11 mouse cellular contexts compared by ENCODE assay signal in genomic region chr9:65153331-65153711, GRCm38 (mm10). TPM values are rescaled to one million over a fixed set of nuclear protein-coding genes. Genes with fewer than 3 reads are reported as not detected.
A peak's percentile ranks its signal among the peaks of the same experiment; 100 is the strongest.
DNase-seq lines count a peak whose midpoint lies in the region; ATAC-seq and TF ChIP-seq lines count a peak whose summit lies in the region.
"Had no signal": no experiment of that assay in that cellular context is flagged by ENCODE, and none has a peak within 500 bp of the region (broad histone marks: within the 10 kb centered on the region; RNA-seq: fewer than 3 reads in every experiment).

No protein-coding gene starts in this region.

- intact Hi-C loops in heart, adult 2 months (cut with DNase I): no loop called here

- no peaks in the 10 kb centered on the region for H3K79me2 ChIP-seq in heart, adult 2 months (replicated peaks; ENCODE audit: control insufficient read depth, insufficient read depth, low read length)

- H3K27ac ChIP-seq in heart, embryonic 13.5 days (replicated peaks): 0 out of 2 replicates have a peak overlapping the region, but pooled peaks have one; percentile 15
- H3K27ac ChIP-seq in heart, adult 2 months: no peak overlapping the region
- peak overlapping the region; percentile 80 for H3K27ac ChIP-seq in forebrain, embryonic 16.5 days (ENCODE audit: low read length)
- H3K27ac ChIP-seq in kidney, postnatal 0 days: peak overlapping the region; percentile 47
- H3K27ac ChIP-seq in neural tube, embryonic 11.5 days (ENCODE audit: low read depth, low read length): peak overlapping the region; percentile 95

- H3K4me2 ChIP-seq in heart, embryonic 13.5 days: no peak overlapping the region
- H3K4me2 ChIP-seq in forebrain, embryonic 16.5 days (ENCODE audit: low read length): no peak overlapping the region
- no peak overlapping the region for H3K4me2 ChIP-seq in kidney, postnatal 0 days (ENCODE audit: low read length)
- H3K4me2 ChIP-seq in neural tube, embryonic 11.5 days (ENCODE audit: low read depth): peak overlapping the region; percentile 20; the same call in 1 of the 2 replicates

- H3K36me3 ChIP-seq in heart, embryonic 13.5 days: no peaks in the 10 kb centered on the region
- no peaks in the 10 kb centered on the region for H3K36me3 ChIP-seq in heart, adult 2 months (ENCODE audit: control insufficient read depth, insufficient read depth, low read length)
- peaks cover 3% of the 10 kb centered on the region; the same call in 1 of the 2 replicates for H3K36me3 ChIP-seq in forebrain, embryonic 16.5 days (ENCODE audit: control insufficient read depth, insufficient read depth)
- H3K36me3 ChIP-seq in kidney, postnatal 0 days (ENCODE audit: insufficient read depth, low read length): no peaks in the 10 kb centered on the region
- peaks cover 4% of the 10 kb centered on the region; the same call in 1 of the 2 replicates for H3K36me3 ChIP-seq in neural tube, embryonic 11.5 days (ENCODE audit: control insufficient read depth, insufficient read depth, low read length)

- no peak for ATAC-seq in heart, embryonic 13.5 days (ENCODE audit: extremely low read depth, insufficient number of reproducible peaks, low FRiP score, low TSS enrichment)
- peak; percentile 69 for ATAC-seq in forebrain, embryonic 16.5 days
- ATAC-seq in kidney, postnatal 0 days (replicated peaks; ENCODE audit: low FRiP score, low read depth): peak; percentile 35; the same call in 1 of the 2 replicates
- peak; percentile 84 for ATAC-seq in neural tube, embryonic 11.5 days (ENCODE audit: insufficient read depth, low FRiP score, low TSS enrichment)

- no peaks in the 10 kb centered on the region for H3K9me3 ChIP-seq in heart, embryonic 13.5 days
- no peaks in the 10 kb centered on the region for H3K9me3 ChIP-seq in forebrain, embryonic 16.5 days (ENCODE audit: control insufficient read depth, low read length)
- no peaks in the 10 kb centered on the region for H3K9me3 ChIP-seq in kidney, postnatal 0 days (replicated peaks; ENCODE audit: low read length)
- no peaks in the 10 kb centered on the region for H3K9me3 ChIP-seq in neural tube, embryonic 11.5 days (ENCODE audit: control insufficient read depth, low read length)
- H3K9me3 ChIP-seq: megakaryocyte, embryonic 14.5 days had no signal

- 14% methylated on average over 5 of the region's 5 CpGs for WGBS in heart, embryonic 13.5 days
- WGBS in heart, adult 2 months: 56% methylated on average over 5 of the region's 5 CpGs
- 1% methylated on average over 5 of the region's 5 CpGs for WGBS in forebrain, embryonic 16.5 days
- 29% methylated on average over 5 of the region's 5 CpGs for WGBS in kidney, postnatal 0 days
- 2% methylated on average over 5 of the region's 5 CpGs for WGBS in neural tube, embryonic 11.5 days

- H3K4me3 ChIP-seq in heart, embryonic 13.5 days: no peak overlapping the region
- H3K4me3 ChIP-seq in heart, adult 2 months: no peak overlapping the region
- no peak overlapping the region for H3K4me3 ChIP-seq in forebrain, embryonic 16.5 days (replicated peaks; ENCODE audit: low read length)
- no peak overlapping the region for H3K4me3 ChIP-seq in kidney, postnatal 0 days (replicated peaks; ENCODE audit: low read depth, low read length)
- no peak overlapping the region for H3K4me3 ChIP-seq in neural tube, embryonic 11.5 days (ENCODE audit: low read depth, low read length)
- H3K4me3 ChIP-seq: megakaryocyte, embryonic 14.5 days had no signal

- no peak for DNase-seq in heart, adult 2 months
- no peak for DNase-seq in kidney, postnatal 0 days (ENCODE audit: low spot score)
- DNase-seq in neural tube, embryonic 11.5 days (ENCODE audit: low spot score): peak; percentile 79
- no peak for DNase-seq in right cerebral cortex, postnatal 14 days
- DNase-seq in ovary, postnatal 10 days (ENCODE audit: low spot score): no peak
- DNase-seq in natural killer cell, adult 2 months (ENCODE audit: low spot score in 2 of 2): no peak
- DNase-seq: cerebellum, adult 18-20 months; layer of hippocampus, adult 9-11 months had no signal

- H3K27me3 ChIP-seq in heart, embryonic 13.5 days (replicated peaks): 0 out of 2 replicates have a peak, but pooled peaks cover 4% of the 10 kb centered on the region
- no peaks in the 10 kb centered on the region; the same call in 1 of the 2 replicates for H3K27me3 ChIP-seq in heart, adult 2 months (ENCODE audit: control insufficient read depth, insufficient read depth, low read length)
- no peaks in the 10 kb centered on the region for H3K27me3 ChIP-seq in forebrain, embryonic 16.5 days (replicated peaks; ENCODE audit: control insufficient read depth, insufficient read depth, low read length)
- H3K27me3 ChIP-seq in kidney, postnatal 0 days (ENCODE audit: insufficient read depth, low read length): no peaks in the 10 kb centered on the region
- H3K27me3 ChIP-seq in neural tube, embryonic 11.5 days (ENCODE audit: control insufficient read depth, insufficient read depth, low read length): no peaks in the 10 kb centered on the region

- no peak for TF ChIP-seq CTCF in heart, adult 2 months (IDR thresholded peaks at IDR 0.05)
- TF ChIP-seq CTCF in kidney, postnatal 0 days (IDR thresholded peaks at IDR 0.05; ENCODE audit: low read depth): no peak

- TF ChIP-seq POLR2A in heart, adult 2 months (IDR thresholded peaks at IDR 0.05; ENCODE audit: insufficient read depth, low read depth, low read length): no peak

- H3K9ac ChIP-seq in heart, embryonic 13.5 days: peak overlapping the region; percentile 44; the same call in 1 of the 2 replicates
- H3K9ac ChIP-seq in heart, adult 2 months (ENCODE audit: low read depth, low read length): no peak overlapping the region
- H3K9ac ChIP-seq in forebrain, embryonic 16.5 days (replicated peaks; ENCODE audit: low read depth, low read length): peak overlapping the region; percentile 30
- 0 out of 2 replicates have a peak overlapping the region, but pooled peaks have one; percentile 23 for H3K9ac ChIP-seq in kidney, postnatal 0 days (ENCODE audit: low read depth, low read length)
- peak overlapping the region; percentile 60 for H3K9ac ChIP-seq in neural tube, embryonic 11.5 days (ENCODE audit: low read length)

- H3K4me1 ChIP-seq in heart, embryonic 13.5 days: peaks cover 41% of the 10 kb centered on the region
- no peaks in the 10 kb centered on the region for H3K4me1 ChIP-seq in heart, adult 2 months (ENCODE audit: control insufficient read depth, insufficient read depth, low read length)
- H3K4me1 ChIP-seq in forebrain, embryonic 16.5 days (replicated peaks; ENCODE audit: control insufficient read depth, insufficient read depth, low read length): peaks cover 27% of the 10 kb centered on the region
- H3K4me1 ChIP-seq in kidney, postnatal 0 days (replicated peaks; ENCODE audit: insufficient read depth, low read length): peaks cover 36% of the 10 kb centered on the region
- H3K4me1 ChIP-seq in neural tube, embryonic 11.5 days (ENCODE audit: control insufficient read depth, insufficient read depth, low read length): peaks cover 61% of the 10 kb centered on the region

- TF ChIP-seq EP300 in heart, adult 2 months (IDR thresholded peaks at IDR 0.05; ENCODE audit: insufficient read depth, low read depth, low read length): no peak

RNA-seq across cellular contexts. Expression of gene Igdcc3, which starts 12.3 kb away (rescaled TPM):
- 0.88 and 0.98 TPM in 2 replicates for polyA plus RNA-seq in heart, embryonic 13.5 days (2015; fragmentation: Nextera tagmentation; extraction: Ambion mirVana)
- under 1 TPM; 0.07 to 0.10 TPM for total RNA-seq in heart, adult 2 months (2021)
- polyA plus RNA-seq in heart, adult 2 months (2012; rRNA removed): 0.12 and 0.16 TPM in 2 replicates
- polyA plus RNA-seq in forebrain, embryonic 16.5 days (2015; fragmentation: Nextera tagmentation; extraction: Ambion mirVana): 8.3 and 8.5 TPM in 2 replicates
- 2.2 and 2.4 TPM in 2 replicates for polyA plus RNA-seq in kidney, postnatal 0 days (2015; fragmentation: Nextera tagmentation; extraction: Ambion mirVana)
- polyA plus RNA-seq in neural tube, embryonic 11.5 days (2014; fragmentation: Nextera tagmentation; extraction: Ambion mirVana): 60.7 and 71.9 TPM in 2 replicates

RNA-seq across cellular contexts. Expression of gene Parp16, which starts 41.8 kb away (rescaled TPM):
- polyA plus RNA-seq in heart, embryonic 13.5 days (2015; fragmentation: Nextera tagmentation; extraction: Ambion mirVana): 4.5 and 5.1 TPM in 2 replicates
- 1 to 10 TPM; 2.6 to 3.1 TPM for total RNA-seq in heart, adult 2 months (2021)
- 3.7 and 4.8 TPM in 2 replicates for polyA plus RNA-seq in heart, adult 2 months (2012; rRNA removed)
- polyA plus RNA-seq in forebrain, embryonic 16.5 days (2015; fragmentation: Nextera tagmentation; extraction: Ambion mirVana): 5.4 and 6.6 TPM in 2 replicates
- polyA plus RNA-seq in kidney, postnatal 0 days (2015; fragmentation: Nextera tagmentation; extraction: Ambion mirVana): 8.4 and 8.6 TPM in 2 replicates
- 4.9 and 6.1 TPM in 2 replicates for polyA plus RNA-seq in neural tube, embryonic 11.5 days (2014; fragmentation: Nextera tagmentation; extraction: Ambion mirVana)

RNA-seq across cellular contexts. Expression of gene Igdcc4, which starts 52.0 kb away (rescaled TPM):
- polyA plus RNA-seq in heart, embryonic 13.5 days (2015; fragmentation: Nextera tagmentation; extraction: Ambion mirVana): 10.4 and 11.0 TPM in 2 replicates
- total RNA-seq in heart, adult 2 months (2021): 10 to 100 TPM; 10.2 to 12.4 TPM
- 7.3 and 12.0 TPM in 2 replicates for polyA plus RNA-seq in heart, adult 2 months (2012; rRNA removed)
- 13.8 and 15.2 TPM in 2 replicates for polyA plus RNA-seq in forebrain, embryonic 16.5 days (2015; fragmentation: Nextera tagmentation; extraction: Ambion mirVana)
- 4.9 and 5.2 TPM in 2 replicates for polyA plus RNA-seq in kidney, postnatal 0 days (2015; fragmentation: Nextera tagmentation; extraction: Ambion mirVana)
- polyA plus RNA-seq in neural tube, embryonic 11.5 days (2014; fragmentation: Nextera tagmentation; extraction: Ambion mirVana): 12.3 and 14.1 TPM in 2 replicates
